Mouse (Mus musculus) mouse embryonic stem cell (cell line): ENCODE results near the gene Padi1.

Experiments used
- in situ Hi-C, 2 experiments: fragments of 300-500 bp; cut with MboI; formaldehyde crosslinking; loops; 1 replicate in 1 of 2; 3 replicates in 1 of 2; pipeline ENCODE4 v1.14.3; 2019 to 2020; ENCODE audit warnings: low sequenced_read_pairs in 2 of 2, low pct_unique_long_range_greater_than_20kb in 1 of 2, mixed read lengths in 1 of 2; ENCODE audit not compliant: unreplicated experiment in 1 of 2

Padi1 gene

DNA sequence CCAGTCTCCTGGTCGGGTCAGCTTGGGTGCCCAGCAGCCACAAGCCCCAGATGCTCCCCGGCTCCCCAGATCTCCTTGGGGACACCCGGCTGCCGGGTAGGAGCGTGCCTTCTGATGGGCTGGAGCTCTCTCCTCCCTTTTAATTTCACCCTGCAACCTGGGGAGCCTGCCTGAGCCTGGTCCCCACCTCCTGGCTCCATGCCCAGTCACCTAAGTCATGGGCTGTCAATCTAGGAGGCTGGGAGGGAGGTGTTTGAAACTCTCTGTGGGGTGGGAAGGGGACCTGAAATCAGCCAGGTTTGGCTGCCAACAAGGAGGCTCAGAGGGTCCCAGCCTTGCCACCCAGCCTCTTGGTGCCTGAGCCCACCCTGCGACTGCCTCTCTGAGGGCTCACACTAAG lies at the start of gene Padi1:
Gene Padi1, minus strand, starts transcription at position 113 of the 400 bp plus-strand sequence.
- in situ Hi-C loops, result no loop called here

DNA sequence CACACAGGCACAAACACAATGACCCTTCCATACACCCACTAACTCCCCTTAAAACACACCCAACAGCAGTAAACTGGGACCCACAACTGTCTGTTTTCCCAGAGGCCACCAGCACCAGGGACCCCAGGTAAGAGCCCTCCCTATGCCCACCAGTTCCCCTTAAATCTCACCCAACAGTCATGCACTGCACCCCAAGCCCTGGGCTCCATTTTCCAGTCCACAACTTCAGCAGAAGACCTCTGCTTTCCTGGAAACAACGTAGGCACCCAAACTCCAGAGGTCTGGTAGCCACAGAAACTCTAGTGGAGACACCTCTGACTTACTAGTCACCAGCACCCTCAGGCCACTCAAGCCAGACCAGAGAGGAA lies 46.6 kb upstream of the Padi1 start:
- in situ Hi-C loops, result no loop called here

DNA sequence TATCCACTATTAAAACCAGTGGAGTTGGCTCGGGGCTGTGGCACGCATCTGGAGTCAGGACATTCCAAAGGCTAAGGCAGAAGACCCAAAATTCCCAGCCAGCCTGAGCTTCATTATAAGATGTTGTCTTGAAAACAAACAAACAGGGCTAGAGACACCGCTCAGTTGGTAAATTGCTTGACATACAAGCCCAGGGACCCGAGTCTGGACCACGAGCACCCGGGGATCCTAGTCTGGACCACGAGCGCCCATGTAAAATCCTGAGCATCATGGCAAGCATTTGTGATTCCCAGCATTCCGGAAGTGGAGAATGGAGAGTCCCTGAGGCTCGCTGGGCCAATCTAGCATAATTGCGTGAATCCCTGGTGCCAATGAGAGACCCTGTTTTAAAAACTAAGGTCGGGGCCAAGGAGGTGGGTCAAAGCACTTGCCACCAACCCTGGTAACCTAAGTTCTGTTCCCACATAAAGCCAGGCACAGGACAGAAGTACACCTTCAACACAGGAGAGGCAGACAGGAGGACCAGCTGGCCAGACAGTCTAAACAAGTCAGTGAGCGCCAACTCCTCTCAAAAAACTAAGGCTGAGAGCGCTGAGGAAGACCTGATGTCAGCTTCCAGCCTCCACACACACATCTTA lies 46.1 kb upstream of the Padi1 start:
- in situ Hi-C loops, result no loop called here

DNA sequence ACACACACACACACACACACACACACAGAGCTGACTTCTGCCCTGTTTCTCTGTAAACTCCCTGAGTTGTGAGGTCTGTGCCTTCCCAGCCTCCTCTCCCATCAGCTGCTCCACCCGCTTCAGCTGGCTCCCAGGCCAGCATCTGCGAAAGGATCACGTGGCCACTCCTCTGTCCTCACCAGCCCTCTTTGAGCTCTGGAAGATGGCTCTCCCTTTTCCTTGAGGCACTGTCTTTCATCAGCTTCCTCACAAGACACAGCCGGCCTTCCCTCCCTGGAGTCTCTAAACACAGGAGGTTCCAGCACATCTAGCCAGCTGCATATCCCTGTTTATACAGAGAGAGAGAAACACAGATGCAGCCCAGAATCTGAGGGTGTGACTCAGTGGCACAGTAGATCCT lies 38.3 kb upstream of the Padi1 start:
- in situ Hi-C loops, result no loop called here

DNA sequence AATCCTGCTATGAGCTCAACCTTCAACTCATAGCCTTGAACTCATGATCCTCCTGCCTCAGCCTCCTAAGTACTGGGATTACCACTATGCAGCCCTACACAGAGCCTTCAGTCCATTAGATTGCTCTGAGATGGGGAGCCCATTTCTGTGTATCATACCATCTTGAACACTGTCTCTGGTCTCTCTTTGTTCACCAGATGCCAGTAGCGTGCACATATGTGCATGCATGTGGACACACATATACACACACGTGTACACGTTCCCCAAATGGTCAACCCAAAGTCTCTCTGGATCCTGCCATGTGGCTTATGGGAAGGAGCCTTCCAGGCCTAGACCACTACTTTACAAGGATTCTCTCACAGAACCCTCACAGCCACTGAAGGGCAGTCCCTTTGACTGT lies 37.4 kb upstream of the Padi1 start:
- in situ Hi-C loops, result no loop called here

DNA sequence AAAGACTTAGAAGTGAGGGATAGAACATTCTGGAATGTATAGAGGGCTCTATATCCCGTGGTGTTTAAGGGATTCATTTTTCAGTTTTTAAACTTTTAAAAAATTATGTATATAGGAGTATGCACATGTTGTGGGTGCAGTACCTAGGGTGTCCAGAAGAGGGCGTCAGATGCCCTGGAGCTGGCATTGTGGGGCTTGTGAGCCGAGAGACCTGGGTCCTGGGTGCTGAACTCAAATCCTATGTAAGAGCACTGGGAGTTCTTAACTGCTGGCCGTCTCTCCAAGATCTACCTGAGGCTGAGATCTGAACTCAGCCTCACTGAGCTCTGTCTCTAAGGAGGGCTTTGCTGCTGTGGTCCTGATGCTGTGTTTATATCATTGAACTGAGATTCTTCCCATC lies 36.8 kb upstream of the Padi1 start:
- in situ Hi-C loops, result no loop called here

DNA sequence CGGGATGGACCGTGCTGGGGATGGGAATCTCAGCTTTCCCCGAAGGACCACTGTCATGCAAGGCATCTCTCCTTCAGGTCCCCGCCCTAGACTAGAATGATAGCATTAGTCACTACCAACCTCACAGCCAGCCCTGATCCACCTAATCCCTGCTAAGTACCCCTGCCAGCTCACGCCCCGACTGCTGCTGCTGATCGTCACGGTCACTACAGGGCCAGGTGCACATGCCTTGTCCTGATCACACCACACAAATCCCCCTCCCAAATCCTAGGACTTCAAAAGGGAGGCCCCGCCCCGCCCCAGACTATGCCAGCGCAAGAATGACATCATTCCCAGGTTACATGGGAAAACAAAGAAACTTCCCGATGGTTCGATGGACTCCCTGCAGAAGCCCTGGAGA lies 36.2 kb upstream of the Padi1 start:
- in situ Hi-C loops, result no loop called here

DNA sequence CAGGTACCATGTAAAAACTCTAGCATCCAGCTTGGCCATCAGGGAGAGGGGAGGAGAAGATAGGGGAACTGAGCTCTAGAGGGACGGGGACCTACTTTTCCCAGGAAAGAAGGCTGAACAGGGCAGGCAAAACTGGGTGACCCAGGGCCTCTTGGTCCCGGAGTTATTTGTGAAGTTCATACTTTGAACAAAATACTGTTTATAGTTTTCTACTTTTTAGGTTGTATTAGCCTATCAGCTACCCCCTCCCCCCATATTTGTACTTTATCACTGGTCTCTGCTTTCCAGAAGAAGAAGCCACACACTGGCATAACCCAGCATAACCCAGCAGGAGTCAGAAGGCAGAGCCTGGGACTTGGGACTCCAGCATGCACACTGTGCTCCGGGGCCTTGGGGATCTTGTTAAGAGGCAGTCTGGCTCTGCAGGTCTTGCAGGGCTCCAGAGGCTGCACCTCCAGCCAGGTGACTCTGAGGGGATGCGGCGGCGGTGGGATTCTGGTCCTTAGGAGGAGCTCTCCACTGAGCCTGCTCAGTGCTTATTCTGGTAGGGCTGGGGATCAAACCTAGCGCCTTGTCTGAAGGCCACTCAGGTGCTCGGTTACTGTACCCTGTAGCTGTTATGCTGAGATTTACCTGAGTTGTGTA lies 35.6 kb upstream of the Padi1 start:
- in situ Hi-C loops, result no loop called here

DNA sequence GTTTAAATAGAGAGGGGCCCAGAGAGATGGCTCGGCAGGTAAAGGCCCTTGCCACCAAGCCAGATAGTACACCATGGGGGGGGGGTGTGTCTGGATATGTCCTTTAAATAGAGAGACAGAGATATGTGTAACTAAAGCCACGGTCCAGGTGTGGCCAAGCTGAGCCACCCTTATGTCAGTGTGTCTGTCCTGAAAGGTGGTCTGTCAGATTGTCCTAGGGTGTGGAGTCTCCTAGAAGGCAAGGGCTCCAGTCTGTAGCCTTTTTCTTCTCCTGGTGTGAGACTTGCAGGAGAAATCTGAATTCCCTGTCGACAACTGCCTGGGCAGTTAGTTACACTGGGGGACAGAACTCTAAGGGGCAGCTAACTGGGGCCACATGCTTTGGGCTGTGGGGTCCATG lies 34.6 kb upstream of the Padi1 start:
- in situ Hi-C loops, result no loop called here

DNA sequence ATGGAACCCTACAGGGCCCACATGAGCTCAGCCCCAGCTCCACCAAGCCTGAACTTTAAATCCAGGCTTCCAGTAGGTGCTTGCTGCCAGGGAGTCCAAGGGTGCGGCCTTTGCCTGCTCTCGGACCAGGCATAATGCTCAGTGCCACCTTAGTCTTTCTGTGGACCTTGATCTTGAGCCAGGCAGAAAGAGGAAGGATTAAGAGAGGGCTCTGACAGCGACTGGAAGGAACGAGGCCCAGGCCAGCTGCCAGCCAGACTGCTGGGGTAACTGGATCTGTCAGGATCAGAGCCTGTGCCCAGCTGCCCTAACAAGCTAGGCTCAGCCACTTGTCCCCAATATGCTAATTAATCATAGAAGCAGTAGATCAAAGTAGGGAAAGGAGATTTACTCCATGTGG lies 34.2 kb upstream of the Padi1 start:
- in situ Hi-C loops, result no loop called here

DNA sequence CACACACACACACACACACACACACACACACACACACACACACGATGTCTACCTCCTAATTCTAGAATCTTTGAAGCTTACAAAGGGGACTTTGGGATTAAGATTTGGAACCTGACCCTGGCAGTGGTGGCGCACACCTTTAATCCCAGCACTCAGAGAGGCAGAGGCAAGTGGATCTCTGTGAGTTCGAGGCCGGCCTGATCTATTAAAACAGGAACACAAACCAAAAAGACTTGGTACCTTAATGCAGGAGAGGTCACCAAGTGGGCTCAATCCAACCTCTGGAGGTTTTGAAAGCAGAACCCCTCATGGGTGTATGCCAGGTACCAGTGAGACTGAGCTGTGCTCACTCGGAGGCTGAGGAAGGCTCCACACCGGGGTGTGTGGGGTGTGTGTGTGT lies 33.5 kb upstream of the Padi1 start:
- in situ Hi-C loops, result no loop called here

DNA sequence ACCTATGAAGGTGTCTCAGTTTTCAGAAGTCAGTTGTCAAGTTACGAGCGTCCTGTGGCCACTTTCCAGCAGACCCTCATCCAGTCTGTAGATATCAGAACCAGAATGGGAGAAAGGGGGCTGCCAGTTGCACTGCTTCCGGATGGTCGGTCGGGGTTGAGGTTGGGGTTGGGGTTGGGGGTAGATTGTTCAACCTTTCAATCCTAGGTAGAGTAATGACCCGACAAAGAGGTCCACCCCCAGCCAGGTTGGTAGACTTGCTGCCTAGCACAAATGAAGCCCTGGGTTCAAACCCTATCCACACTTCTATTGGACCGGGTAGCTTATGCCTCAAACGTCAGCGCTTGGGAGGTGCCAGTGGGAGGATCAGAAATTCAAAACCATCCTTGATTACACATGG lies 33.1 kb upstream of the Padi1 start:
- in situ Hi-C loops, result no loop called here

DNA sequence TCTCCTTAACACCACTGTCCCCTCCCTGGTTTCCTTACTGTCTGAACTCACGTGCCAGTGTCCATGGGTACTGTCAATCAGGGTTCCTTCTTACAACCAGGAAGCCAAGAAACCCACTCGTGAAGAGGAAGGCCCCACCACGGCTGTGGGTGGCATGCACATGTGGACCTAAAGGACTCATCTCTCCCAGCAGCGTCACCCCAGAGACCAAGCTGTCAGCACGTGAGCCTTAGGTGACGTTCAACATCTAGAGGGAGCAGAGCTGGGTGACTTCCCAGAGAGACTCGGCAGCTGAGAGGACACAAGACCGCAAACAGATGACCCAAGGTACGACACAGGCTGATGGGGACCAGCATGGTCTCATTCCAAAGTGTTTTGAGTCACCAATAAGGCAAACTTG lies 31.9 kb upstream of the Padi1 start:
- in situ Hi-C loops, result no loop called here

DNA sequence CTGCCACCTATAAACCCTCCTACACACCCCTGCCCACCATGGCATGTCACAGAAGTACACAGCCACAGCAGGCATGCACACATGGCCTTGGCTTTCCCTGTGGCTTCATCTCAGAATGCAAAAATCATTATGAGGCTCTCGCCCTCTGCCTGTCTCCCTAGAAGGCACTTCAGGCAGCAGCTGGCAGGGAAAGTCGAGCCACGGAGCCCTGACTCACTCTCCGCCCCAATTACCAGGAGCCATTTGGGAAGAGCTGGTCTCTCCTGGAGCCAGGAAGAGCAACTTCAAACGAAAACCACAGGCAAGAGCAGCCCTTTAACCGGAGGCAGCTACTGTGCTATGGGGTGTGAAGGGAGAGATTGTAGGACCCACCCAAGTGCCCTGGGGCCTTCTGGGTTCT lies 31.1 kb upstream of the Padi1 start:
- in situ Hi-C loops, result no loop called here

DNA sequence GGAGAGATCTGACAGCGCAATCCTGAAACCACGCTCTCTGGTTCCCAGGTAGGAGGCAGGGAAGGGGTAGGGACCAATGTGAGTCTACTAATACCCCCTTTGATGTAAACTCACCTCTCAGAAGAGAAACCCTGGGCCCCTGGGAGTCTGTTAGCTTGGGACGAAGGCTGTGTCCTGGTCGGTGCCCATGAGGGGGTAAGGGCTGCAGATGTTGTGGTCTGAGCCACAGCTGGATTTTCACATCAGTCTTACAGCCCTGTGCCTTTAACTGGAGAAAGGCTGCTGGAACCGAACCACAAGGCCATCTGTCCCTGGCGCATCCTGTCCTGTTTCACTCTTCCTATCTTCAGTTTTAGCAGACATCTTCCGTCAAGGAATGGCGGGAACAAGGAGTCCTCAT lies 30.6 kb upstream of the Padi1 start:
- in situ Hi-C loops, result no loop called here

DNA sequence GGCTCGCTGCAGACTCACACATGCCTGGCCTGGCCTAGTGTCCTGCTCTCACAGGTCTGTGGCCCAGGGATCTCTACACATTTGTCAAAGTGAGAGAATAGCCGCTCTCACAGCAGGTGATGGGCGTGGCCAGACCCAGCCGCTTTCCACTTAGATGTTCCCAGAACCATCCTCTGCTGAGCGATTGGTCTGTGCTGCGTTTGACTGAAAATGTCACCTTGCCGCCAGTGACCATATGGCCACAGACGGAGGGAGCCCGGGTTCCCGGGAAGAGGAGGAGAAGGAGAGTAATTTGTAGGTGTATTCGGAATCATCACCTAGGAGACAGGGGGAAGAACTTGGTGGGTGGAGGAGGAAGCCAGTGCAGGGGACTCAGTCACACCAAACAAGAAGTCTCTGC lies 27.4 kb upstream of the Padi1 start:
- in situ Hi-C loops, result no loop called here

DNA sequence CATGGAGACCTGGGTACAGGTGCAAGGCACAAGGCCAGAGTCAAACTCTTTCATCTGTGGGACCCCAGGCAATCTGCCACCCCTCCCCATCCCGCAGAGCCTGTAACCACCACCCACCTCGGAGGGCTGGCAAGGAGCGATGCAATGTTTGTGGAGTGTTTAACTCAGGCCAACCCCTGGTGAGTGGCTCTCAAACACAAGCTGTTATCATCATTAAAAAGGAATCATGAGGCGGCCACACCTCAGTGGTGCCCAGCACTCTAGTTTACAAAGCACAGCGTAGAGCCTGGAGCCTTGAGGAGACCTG lies 27.1 kb upstream of the Padi1 start:
- in situ Hi-C loops, result no loop called here

DNA sequence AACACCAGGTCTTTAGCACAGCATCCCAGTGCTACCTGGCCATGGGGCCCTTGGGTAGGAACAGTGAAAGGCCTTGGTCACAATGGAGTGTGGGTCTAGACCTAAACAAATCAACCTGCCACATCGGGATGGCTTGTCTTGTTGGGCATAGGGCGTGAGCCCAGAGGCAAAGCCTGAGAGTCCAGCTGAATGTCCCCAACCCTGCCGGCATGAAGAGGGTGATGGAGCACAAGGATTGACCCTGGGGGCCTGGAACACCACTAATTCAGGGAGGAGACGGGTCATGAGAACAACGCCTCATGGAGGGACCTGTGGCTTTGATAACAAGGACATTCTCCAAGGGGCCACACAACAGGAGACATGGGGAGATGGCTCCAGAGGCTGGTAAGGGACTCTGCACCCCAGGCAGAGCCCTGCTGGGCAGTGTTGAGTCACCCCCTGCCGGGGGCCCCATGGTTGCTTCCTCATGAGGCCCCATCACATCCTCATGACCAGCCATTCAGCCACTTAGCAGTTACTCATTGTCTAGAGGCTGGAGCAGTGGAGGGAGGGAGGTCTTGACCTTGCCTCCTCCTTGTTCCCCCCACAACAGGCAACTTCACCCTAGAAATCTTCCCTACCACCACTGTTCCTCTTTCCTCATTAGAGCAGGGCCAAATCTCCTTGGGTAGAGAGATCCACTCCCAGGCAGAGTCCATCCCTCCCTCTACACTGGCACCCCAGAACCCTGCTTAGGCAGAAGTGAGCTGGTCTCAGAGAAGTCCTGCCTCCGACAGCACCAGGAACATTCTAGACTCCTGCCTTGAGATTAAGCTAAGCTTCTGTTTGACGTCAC lies 26.5 kb upstream of the Padi1 start:
- in situ Hi-C loops, result no loop called here

DNA sequence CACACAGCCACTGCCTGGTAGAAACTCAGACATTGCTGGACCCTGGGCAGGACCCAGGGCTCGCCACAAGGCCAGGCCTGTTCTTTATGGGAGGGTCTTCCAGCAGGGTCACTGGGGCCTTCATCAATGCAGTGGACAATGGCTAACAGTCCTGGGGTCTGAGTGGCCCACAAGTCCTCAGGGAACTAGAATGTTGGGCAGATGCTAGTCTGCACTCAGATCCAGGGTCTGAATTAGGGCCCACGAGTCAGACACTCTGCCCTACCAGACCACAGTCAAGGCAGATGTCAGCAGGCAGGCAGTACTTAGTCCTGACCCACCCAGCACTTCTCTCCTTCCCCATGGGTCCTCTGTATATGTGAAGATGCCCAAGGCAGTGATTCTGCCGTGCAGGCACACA lies 25.8 kb upstream of the Padi1 start:
- in situ Hi-C loops, result no loop called here

DNA sequence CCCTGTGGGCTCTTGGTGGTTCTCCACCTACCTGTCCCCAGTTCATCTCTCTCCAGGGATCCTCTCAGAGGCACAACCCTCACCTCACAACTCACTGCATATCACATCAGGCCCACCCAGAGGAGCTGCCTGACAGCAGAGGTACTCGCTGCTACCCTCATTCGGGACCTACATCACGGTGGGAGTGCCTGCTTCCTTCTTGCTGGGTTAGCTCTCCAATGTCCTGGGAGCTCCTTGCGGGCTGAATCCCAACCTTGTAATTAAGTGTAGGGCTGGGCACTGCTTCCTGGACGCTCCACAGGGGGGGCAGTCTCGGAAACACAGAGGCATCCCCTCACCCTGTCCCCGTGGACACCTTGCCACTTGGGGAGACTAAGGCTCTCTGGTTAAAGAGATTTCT lies 25.3 kb upstream of the Padi1 start:
- in situ Hi-C loops, result no loop called here
